Mouse (Mus musculus): ENCODE data around the gene C130073F10Rik. TPM values are rescaled to one million over a fixed set of nuclear protein-coding genes. Genes with fewer than 3 reads are reported as not detected.

The C130073F10Rik gene
- polyA plus RNA-seq (2012; rRNA removed; ENCODE audit: low replicate concordance): not detected in 2 replicates

DNA sequence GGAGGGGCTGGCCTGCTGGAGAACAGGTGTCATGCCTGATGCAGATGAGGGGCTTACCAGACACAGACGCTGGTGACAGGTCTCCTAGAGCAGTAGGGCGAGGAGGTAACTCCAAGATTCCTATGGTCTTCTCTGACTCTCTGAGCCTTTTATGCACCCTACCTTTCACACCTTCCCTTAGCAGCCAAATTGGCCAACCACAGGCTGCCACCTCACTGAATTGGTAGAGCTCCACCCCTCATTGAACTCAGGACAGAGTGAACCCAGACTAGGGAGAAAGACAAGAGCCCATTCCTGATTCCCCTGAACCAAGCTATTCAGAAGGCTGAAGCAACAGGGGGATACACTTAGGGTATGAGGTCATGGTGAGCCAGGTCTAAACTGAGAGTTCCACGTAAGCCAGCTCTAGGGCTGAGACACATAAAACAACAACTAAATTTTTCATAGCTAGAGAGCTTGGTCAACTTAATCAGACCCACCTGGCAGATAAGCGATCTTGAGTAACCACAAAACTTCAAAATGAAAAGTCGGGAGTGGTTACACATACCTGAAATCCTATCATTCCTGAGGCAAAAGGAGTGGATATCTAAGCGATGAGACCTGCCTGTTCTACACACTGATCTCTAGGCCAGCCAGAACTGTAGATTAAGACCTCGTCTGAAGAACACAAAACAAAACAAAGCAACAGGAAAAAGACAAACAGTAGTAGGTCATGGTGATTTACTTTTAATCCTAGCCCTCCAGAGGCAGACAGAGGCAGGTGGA lies at the start of gene C130073F10Rik:
TSS of gene C130073F10Rik (minus strand) at position 134 of the 765 bp plus-strand sequence.

DNA sequence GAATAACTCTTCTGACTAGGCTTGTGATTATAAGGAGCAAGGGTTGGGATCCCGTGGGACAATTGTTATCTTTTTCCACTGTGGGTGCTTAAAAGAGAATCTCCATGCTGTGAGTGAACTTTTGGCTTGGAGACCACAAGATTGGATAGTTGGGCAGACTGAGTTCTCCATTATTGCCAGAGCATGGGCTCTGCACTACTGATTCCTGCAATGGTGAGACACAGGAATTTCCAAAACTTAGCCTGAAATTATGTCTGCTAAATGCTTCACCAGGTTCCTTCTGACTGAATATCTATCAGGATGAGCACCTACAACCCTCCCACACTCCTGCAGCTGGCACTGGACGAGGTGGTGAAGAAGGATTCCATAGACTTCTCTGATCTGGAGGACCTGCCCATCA lies 46.5 kb upstream of the C130073F10Rik start, which contains the start of gene Gm12794:
TSS of gene Gm12794 (plus strand) at position 301 of the 400 bp plus-strand sequence.

DNA sequence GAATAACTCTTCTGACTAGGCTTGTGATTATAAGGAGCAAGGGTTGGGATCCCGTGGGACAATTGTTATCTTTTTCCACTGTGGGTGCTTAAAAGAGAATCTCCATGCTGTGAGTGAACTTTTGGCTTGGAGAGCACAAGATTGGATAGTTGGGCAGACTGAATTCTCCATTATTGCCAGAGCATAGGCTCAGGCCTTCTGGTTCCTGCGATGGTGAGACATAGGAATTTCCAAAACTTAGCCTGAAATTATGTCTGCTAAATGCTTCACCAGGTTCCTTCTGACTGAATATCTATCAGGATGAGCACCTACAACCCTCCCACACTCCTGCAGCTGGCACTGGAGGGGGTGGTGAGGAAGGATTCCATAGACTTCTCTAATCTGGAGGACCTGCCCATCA lies 15.2 kb upstream of the C130073F10Rik start, which contains the start of gene Gm12800:
TSS of gene Gm12800 (plus strand) at position 301 of the 400 bp plus-strand sequence.

DNA sequence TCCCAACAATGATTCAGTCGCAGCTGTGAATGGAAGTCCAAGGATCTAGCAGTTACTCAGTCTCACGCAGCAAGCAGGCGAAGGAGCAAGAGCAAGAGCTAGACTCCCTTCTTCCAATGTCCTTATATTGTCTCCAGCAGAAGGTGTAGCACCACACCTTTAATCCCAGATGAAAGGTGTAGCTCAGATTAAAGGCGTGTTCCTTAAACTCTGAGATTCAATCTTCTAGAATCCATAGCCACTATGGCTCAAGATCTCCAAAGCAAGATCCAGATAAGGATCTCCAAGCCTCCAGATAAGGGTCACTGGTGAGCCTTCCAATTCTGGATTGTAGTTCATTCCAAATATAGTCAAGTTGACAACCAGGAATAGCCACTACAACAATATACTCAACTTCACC lies 49.7 kb downstream of the C130073F10Rik start, which contains the start of gene B020004J07Rik:
TSS of gene B020004J07Rik (minus strand) at position 101 of the 400 bp plus-strand sequence.

Other genes with a start within 250 kb of the C130073F10Rik start
- gene Leprot, start 246.1 kb downstream of the C130073F10Rik start, polyA plus RNA-seq (2012; rRNA removed; ENCODE audit: low replicate concordance): 20.8 and 28.7 TPM in 2 replicates
- 0.43 and 0.70 TPM in 2 replicates for gene Lepr, start 176.4 kb downstream of the C130073F10Rik start, polyA plus RNA-seq (2012; rRNA removed; ENCODE audit: low replicate concordance)
- not detected in 2 replicates for gene B020004J07Rik, start 49.8 kb downstream of the C130073F10Rik start, polyA plus RNA-seq (2012; rRNA removed; ENCODE audit: low replicate concordance)
- not detected in 2 replicates for gene Gm12800, start 15.3 kb upstream of the C130073F10Rik start, polyA plus RNA-seq (2012; rRNA removed; ENCODE audit: low replicate concordance)
- gene Gm12794, start 46.6 kb upstream of the C130073F10Rik start, polyA plus RNA-seq (2012; rRNA removed; ENCODE audit: low replicate concordance): not detected in 2 replicates
- gene Gm12790, start 87.3 kb upstream of the C130073F10Rik start, polyA plus RNA-seq (2012; rRNA removed; ENCODE audit: low replicate concordance): not detected in 2 replicates
- gene Gm12789, start 92.8 kb upstream of the C130073F10Rik start, polyA plus RNA-seq (2012; rRNA removed; ENCODE audit: low replicate concordance): not detected in 2 replicates
- gene Pde4b, start 193.8 kb upstream of the C130073F10Rik start, polyA plus RNA-seq (2012; rRNA removed; ENCODE audit: low replicate concordance): 1.1 and 1.2 TPM in 2 replicates